Comparison of ENCODE assay signal across 10 mouse cellular contexts in the genomic region with DNA sequence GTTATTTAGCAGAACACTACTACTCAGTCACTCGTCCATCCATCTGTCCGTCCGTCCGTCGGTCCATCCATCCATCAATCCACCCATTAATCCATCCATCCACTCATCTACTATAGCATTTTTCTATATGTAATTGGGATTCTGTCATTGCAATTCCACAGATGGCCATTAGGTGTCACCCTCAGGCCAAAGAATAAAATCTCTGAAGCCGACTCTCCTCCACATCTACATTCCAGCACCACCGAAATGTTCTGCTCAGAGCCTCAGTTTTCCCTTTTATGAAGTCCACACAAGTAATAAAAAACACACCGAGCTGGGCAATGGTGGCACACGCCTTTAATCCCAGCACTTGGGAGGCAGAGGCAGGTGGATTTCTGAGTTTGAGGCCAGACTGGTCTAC. TPM values are rescaled to one million over a fixed set of nuclear protein-coding genes. Genes with fewer than 3 reads are reported as not detected.
DNase-seq lines count a peak whose midpoint lies in the region; ATAC-seq and TF ChIP-seq lines count a peak whose summit lies in the region.
"Had no signal": no experiment of that assay in that cellular context is flagged by ENCODE, and none has a peak within 500 bp of the region (broad histone marks: within the 10 kb centered on the region; RNA-seq: fewer than 3 reads in every experiment).

No protein-coding gene starts in this region.

- intact Hi-C loops in heart, adult 2 months (cut with DNase I): loop anchor here (1.0 kb wide), 1 partner anchor 20 kb away; no protein-coding TSS in a partner anchor

- H3K36me3 ChIP-seq in heart, adult 2 months (ENCODE audit: control insufficient read depth, insufficient read depth, low read length): no peaks in the 10 kb centered on the region
- H3K36me3 ChIP-seq: embryonic facial prominence, embryonic 13.5 days; limb, embryonic 15.5 days had no signal

- H3K4me3 ChIP-seq in heart, adult 2 months: no peak overlapping the region
- H3K4me3 ChIP-seq in cortical plate, adult 2 months (ENCODE audit: insufficient read depth, low read length): no peak overlapping the region
- H3K4me3 ChIP-seq: embryonic facial prominence, embryonic 13.5 days; limb, embryonic 15.5 days had no signal

- H3K27me3 ChIP-seq in heart, adult 2 months (ENCODE audit: control insufficient read depth, insufficient read depth, low read length): no peaks in the 10 kb centered on the region; the same call in 1 of the 2 replicates

- H3K79me2 ChIP-seq in heart, adult 2 months (replicated peaks; ENCODE audit: control insufficient read depth, insufficient read depth, low read length): no peaks in the 10 kb centered on the region

- TF ChIP-seq POLR2A in heart, adult 2 months (IDR thresholded peaks at IDR 0.05; ENCODE audit: insufficient read depth, low read depth, low read length): no peak; the same call in 1 of the 2 replicates
- TF ChIP-seq POLR2A in cortical plate, adult 2 months (IDR thresholded peaks at IDR 0.05; ENCODE audit: extremely low read depth, insufficient read depth, low read length): no peak

- peak; percentile 88 for TF ChIP-seq CTCF in heart, adult 2 months (IDR thresholded peaks at IDR 0.05)
- TF ChIP-seq CTCF in cortical plate, adult 2 months (IDR thresholded peaks at IDR 0.05; ENCODE audit: extremely low read depth, insufficient read depth, low read length): peak; percentile 74

- no peak overlapping the region for H3K9ac ChIP-seq in heart, adult 2 months (ENCODE audit: low read depth, low read length)
- H3K9ac ChIP-seq: limb, embryonic 15.5 days had no signal

- TF ChIP-seq EP300 in heart, adult 2 months (IDR thresholded peaks at IDR 0.05; ENCODE audit: insufficient read depth, low read depth, low read length): no peak; the same call in 1 of the 2 replicates

- WGBS in heart, adult 2 months: under 1% methylated on average over 9 of the region's 9 CpGs

- DNase-seq in heart, adult 2 months: peak; percentile 44 to 55
- no peak for DNase-seq in heart, adult 8-10 months (ENCODE audit: low spot score)
- DNase-seq in urinary bladder, postnatal 14 days (ENCODE audit: low spot score): peak; percentile 65
- no peak for DNase-seq in urinary bladder, adult 2 months (ENCODE audit: low spot score)
- DNase-seq in kidney, postnatal 14 days: peak; percentile 71
- DNase-seq in urinary bladder, postnatal 4 days (ENCODE audit: low spot score in 2 of 2): no peak

- H3K27ac ChIP-seq in heart, adult 2 months: peak overlapping the region; percentile 96
- H3K27ac ChIP-seq in cortical plate, adult 2 months (ENCODE audit: insufficient read depth, low read length): no peak overlapping the region
- H3K27ac ChIP-seq: embryonic facial prominence, embryonic 13.5 days; limb, embryonic 15.5 days had no signal

- peaks cover 2% of the 10 kb centered on the region for H3K4me1 ChIP-seq in heart, adult 2 months (ENCODE audit: control insufficient read depth, insufficient read depth, low read length)
- H3K4me1 ChIP-seq in cortical plate, adult 2 months (ENCODE audit: control insufficient read depth, insufficient read depth, low read length): 0 out of 2 replicates have a peak, but pooled peaks cover 2% of the 10 kb centered on the region

- ATAC-seq in neutrophil, adult 5-6 weeks (ENCODE audit: extremely low read depth, insufficient number of reproducible peaks, low FRiP score, poor library complexity, severe bottlenecking): peak; percentile 40

RNA-seq across cellular contexts. Expression of gene Nmrk2, which starts 3.6 kb away (rescaled TPM):
- 1 to 10 TPM; 8.7 to 8.8 TPM for total RNA-seq in heart, adult 2 months (2021)
- 4.7 and 6.3 TPM in 2 replicates for polyA plus RNA-seq in heart, adult 2 months (2012; rRNA removed)
- total RNA-seq in heart, adult 8-10 months (2022): 10 to 100 TPM in 1 of 4 experiments, 1 to 10 TPM in 3; 5.8 to 18.8 (median 8.2) TPM
- not detected in 2 replicates for polyA plus RNA-seq in urinary bladder, adult 2 months (2012; rRNA removed)
- 0.13 and 0.19 TPM in 2 replicates for polyA plus RNA-seq in cortical plate, adult 2 months (2012; rRNA removed)
- total RNA-seq in neutrophil, adult 5-6 weeks (2017): not detected in 2 replicates
- polyA plus RNA-seq: embryonic facial prominence, embryonic 13.5 days had no signal

RNA-seq across cellular contexts. Expression of gene 4930442H23Rik, which starts 14.6 kb away (rescaled TPM):
- total RNA-seq in heart, adult 2 months (2021): not detected
- not detected in 2 replicates for polyA plus RNA-seq in heart, adult 2 months (2012; rRNA removed)
- total RNA-seq in heart, adult 8-10 months (2022): not detected
- not detected in 2 replicates for polyA plus RNA-seq in urinary bladder, adult 2 months (2012; rRNA removed)
- polyA plus RNA-seq in cortical plate, adult 2 months (2012; rRNA removed): not detected in 2 replicates
- not detected in 2 replicates for total RNA-seq in neutrophil, adult 5-6 weeks (2017)
- polyA plus RNA-seq: embryonic facial prominence, embryonic 13.5 days; limb, embryonic 15.5 days had no signal

RNA-seq across cellular contexts. Expression of gene Dapk3, which starts 15.4 kb away (rescaled TPM):
- total RNA-seq in heart, adult 2 months (2021): 10 to 100 TPM; 27.8 to 29.0 TPM
- 30.6 and 35.5 TPM in 2 replicates for polyA plus RNA-seq in heart, adult 2 months (2012; rRNA removed)
- total RNA-seq in heart, adult 8-10 months (2022): 10 to 100 TPM; 26.3 to 35.5 (median 29.8) TPM
- polyA plus RNA-seq in urinary bladder, adult 2 months (2012; rRNA removed): 58.2 and 61.1 TPM in 2 replicates
- 71.2 and 77.1 TPM in 2 replicates for polyA plus RNA-seq in cortical plate, adult 2 months (2012; rRNA removed)
- total RNA-seq in neutrophil, adult 5-6 weeks (2017): 47.3 and 52.0 TPM in 2 replicates

RNA-seq across cellular contexts. Expression of gene Eef2, which starts 21.8 kb away (rescaled TPM):
- total RNA-seq in heart, adult 2 months (2021): 1,000 to 10,000 TPM; 1,027 to 1,244 TPM
- polyA plus RNA-seq in heart, adult 2 months (2012; rRNA removed): 887 and 1,187 TPM in 2 replicates
- 1,000 to 10,000 TPM; 1,076 to 1,267 (median 1,170) TPM for total RNA-seq in heart, adult 8-10 months (2022)
- polyA plus RNA-seq in urinary bladder, adult 2 months (2012; rRNA removed): 1,109 and 1,486 TPM in 2 replicates
- polyA plus RNA-seq in cortical plate, adult 2 months (2012; rRNA removed): 1,040 and 1,088 TPM in 2 replicates
- total RNA-seq in neutrophil, adult 5-6 weeks (2017): 1,126 and 1,171 TPM in 2 replicates

RNA-seq across cellular contexts. Expression of gene Pias4, which starts 30.5 kb away (rescaled TPM):
- 10 to 100 TPM; 14.1 to 16.5 TPM for total RNA-seq in heart, adult 2 months (2021)
- 22.3 and 23.3 TPM in 2 replicates for polyA plus RNA-seq in heart, adult 2 months (2012; rRNA removed)
- total RNA-seq in heart, adult 8-10 months (2022): 10 to 100 TPM; 16.8 to 18.6 (median 17.0) TPM
- polyA plus RNA-seq in urinary bladder, adult 2 months (2012; rRNA removed): 12.5 and 17.9 TPM in 2 replicates
- polyA plus RNA-seq in cortical plate, adult 2 months (2012; rRNA removed): 21.3 and 22.5 TPM in 2 replicates
- 34.5 and 40.5 TPM in 2 replicates for total RNA-seq in neutrophil, adult 5-6 weeks (2017)

Comparison
In these comparisons a context has a peak if more than half of its experiments do, and no peak if none do; other contexts are left out.
1. DNase-seq: peak in heart, adult 2 months (2 of 2), urinary bladder, postnatal 14 days (single experiment) and kidney, postnatal 14 days (single experiment); none in heart, adult 8-10 months (single experiment), urinary bladder, adult 2 months (single experiment) and urinary bladder, postnatal 4 days (0 of 2).